Mouse (Mus musculus): ENCODE data around the gene Nphp3.

GRCm38 (mm10) chr9:104034231-104034630 lies 31.9 kb downstream of the Nphp3 start:
- TF ChIP-seq CTCF (IDR thresholded peaks at IDR 0.05; ENCODE audit: low read depth, low read length), result no peak
- no peak for TF ChIP-seq EP300 (IDR thresholded peaks at IDR 0.05; ENCODE audit: insufficient read depth, low read depth, low read length)

Measured in ES-Bruce4 (cell line).